Mouse (Mus musculus): ENCODE results near the gene Pecam1. TPM values are rescaled to one million over a fixed set of nuclear protein-coding genes. Genes with fewer than 3 reads are reported as not detected.

Pecam1 gene
- polyA plus RNA-seq, 1 experiment: 0.15 TPM

- Histone ChIP-seq H3K36me3 (ENCODE audit: control insufficient read depth, insufficient read depth) (peaks cover 77% of the 10 kb centered on the region), H3ac (ENCODE audit: control insufficient read depth, insufficient read length, low read depth) (no peak overlapping the region), H3K79me3 (ENCODE audit: low read depth) (peaks cover 11% of the 10 kb centered on the region), H3K27me3 (ENCODE audit: control insufficient read depth, insufficient read depth, insufficient read length) (no peaks in the 10 kb centered on the region), H3K4me3 (ENCODE audit: insufficient read depth, poor library complexity, severe bottlenecking) (no peak overlapping the region), H3K79me2 (ENCODE audit: control insufficient read depth, insufficient read depth) (peaks cover 41% of the 10 kb centered on the region)
- TF ChIP-seq CEBPB (IDR thresholded peaks at IDR 0.05; ENCODE audit: low read depth) (no peak), CTCF (IDR thresholded peaks at IDR 0.05; ENCODE audit: control insufficient read depth, insufficient read depth, insufficient read length) (no peak), MAX (IDR thresholded peaks at IDR 0.05) (no peak), FOSL1 (IDR thresholded peaks at IDR 0.05; ENCODE audit: insufficient read depth, low read length, poor library complexity, severe bottlenecking) (no peak), USF1 (IDR thresholded peaks at IDR 0.05; ENCODE audit: low read depth) (no peak), MYOG (IDR thresholded peaks at IDR 0.05; ENCODE audit: control insufficient read depth, extremely low read depth, insufficient read length) (no peak), MYOD1 (IDR thresholded peaks at IDR 0.05; ENCODE audit: control insufficient read depth, insufficient read length, low read depth) (no peak)
These were observed 27.0 kb upstream of the Pecam1 start for GRCm38 (mm10) chr11:106777395-106777794.

- H3K79me3 ChIP-seq (ENCODE audit: low read depth): peaks cover 11% of the 10 kb centered on the region
- no peak overlapping the region for H3K4me3 ChIP-seq (ENCODE audit: insufficient read depth, poor library complexity, severe bottlenecking)
- H3ac ChIP-seq (ENCODE audit: control insufficient read depth, insufficient read length, low read depth): no peak overlapping the region
- H3K36me3 ChIP-seq (ENCODE audit: control insufficient read depth, insufficient read depth): peaks cover 77% of the 10 kb centered on the region
- peak; percentile 69 for TF ChIP-seq CEBPB (IDR thresholded peaks at IDR 0.05; ENCODE audit: low read depth)
- TF ChIP-seq USF1 (IDR thresholded peaks at IDR 0.05; ENCODE audit: low read depth): no peak
- no peak for TF ChIP-seq MYOD1 (IDR thresholded peaks at IDR 0.05; ENCODE audit: control insufficient read depth, insufficient read length, low read depth)
- no peaks in the 10 kb centered on the region for H3K27me3 ChIP-seq (ENCODE audit: control insufficient read depth, insufficient read depth, insufficient read length)
- peaks cover 36% of the 10 kb centered on the region for H3K79me2 ChIP-seq (ENCODE audit: control insufficient read depth, insufficient read depth)
These were observed 26.5 kb upstream of the Pecam1 start for GRCm38 (mm10) chr11:106776960-106777359.

- peaks cover 19% of the 10 kb centered on the region for H3K79me2 ChIP-seq (ENCODE audit: control insufficient read depth, insufficient read depth)
- TF ChIP-seq FOSL1 (IDR thresholded peaks at IDR 0.05; ENCODE audit: insufficient read depth, low read length, poor library complexity, severe bottlenecking) (no peak), MAX (IDR thresholded peaks at IDR 0.05) (no peak), USF1 (IDR thresholded peaks at IDR 0.05; ENCODE audit: low read depth) (no peak), CEBPB (IDR thresholded peaks at IDR 0.05; ENCODE audit: low read depth) (no peak), MYOD1 (IDR thresholded peaks at IDR 0.05; ENCODE audit: control insufficient read depth, insufficient read length, low read depth) (no peak)
- peaks cover 6% of the 10 kb centered on the region for H3K79me3 ChIP-seq (ENCODE audit: low read depth)
- H3ac ChIP-seq (ENCODE audit: control insufficient read depth, insufficient read length, low read depth): no peak overlapping the region
- peaks cover 89% of the 10 kb centered on the region for H3K36me3 ChIP-seq (ENCODE audit: control insufficient read depth, insufficient read depth)
- H3K27me3 ChIP-seq (ENCODE audit: control insufficient read depth, insufficient read depth, insufficient read length): no peaks in the 10 kb centered on the region
- H3K4me3 ChIP-seq (ENCODE audit: insufficient read depth, poor library complexity, severe bottlenecking): no peak overlapping the region
These were observed 22.6 kb upstream of the Pecam1 start for GRCm38 (mm10) chr11:106773061-106773460.

- no peak overlapping the region for H3K4me3 ChIP-seq (ENCODE audit: insufficient read depth, poor library complexity, severe bottlenecking)
- no peaks in the 10 kb centered on the region for H3K79me3 ChIP-seq (ENCODE audit: low read depth)
- H3K79me2 ChIP-seq (ENCODE audit: control insufficient read depth, insufficient read depth): no peaks in the 10 kb centered on the region
- peaks cover 92% of the 10 kb centered on the region for H3K36me3 ChIP-seq (ENCODE audit: control insufficient read depth, insufficient read depth)
- no peaks in the 10 kb centered on the region for H3K27me3 ChIP-seq (ENCODE audit: control insufficient read depth, insufficient read depth, insufficient read length)
- H3ac ChIP-seq (ENCODE audit: control insufficient read depth, insufficient read length, low read depth): no peak overlapping the region
- TF ChIP-seq CEBPB (IDR thresholded peaks at IDR 0.05; ENCODE audit: low read depth) (no peak), CTCF (IDR thresholded peaks at IDR 0.05; ENCODE audit: control insufficient read depth, insufficient read depth, insufficient read length) (no peak), FOSL1 (IDR thresholded peaks at IDR 0.05; ENCODE audit: insufficient read depth, low read length, poor library complexity, severe bottlenecking) (no peak), USF1 (IDR thresholded peaks at IDR 0.05; ENCODE audit: low read depth) (no peak)
These were observed 20.0 kb upstream of the Pecam1 start for GRCm38 (mm10) chr11:106770195-106770974.

GRCm38 (mm10) chr11:106767516-106767915 lies 17.1 kb upstream of the Pecam1 start:
- Histone ChIP-seq H3K79me3 (ENCODE audit: low read depth) (no peaks in the 10 kb centered on the region), H3K36me3 (ENCODE audit: control insufficient read depth, insufficient read depth) (peaks cover 76% of the 10 kb centered on the region), H3ac (ENCODE audit: control insufficient read depth, insufficient read length, low read depth) (no peak overlapping the region), H3K4me3 (ENCODE audit: insufficient read depth, poor library complexity, severe bottlenecking) (no peak overlapping the region), H3K79me2 (ENCODE audit: control insufficient read depth, insufficient read depth) (no peaks in the 10 kb centered on the region), H3K27me3 (ENCODE audit: control insufficient read depth, insufficient read depth, insufficient read length) (no peaks in the 10 kb centered on the region)
- TF ChIP-seq MYOD1 (IDR thresholded peaks at IDR 0.05; ENCODE audit: control insufficient read depth, insufficient read length, low read depth): no peak
- no peak for TF ChIP-seq FOSL1 (IDR thresholded peaks at IDR 0.05; ENCODE audit: insufficient read depth, low read length, poor library complexity, severe bottlenecking)
- no peak for TF ChIP-seq MAX (IDR thresholded peaks at IDR 0.05)
- no peak for TF ChIP-seq MYOG (IDR thresholded peaks at IDR 0.05; ENCODE audit: control insufficient read depth, extremely low read depth, insufficient read length)
- TF ChIP-seq CEBPB (IDR thresholded peaks at IDR 0.05; ENCODE audit: low read depth): no peak
- TF ChIP-seq USF1 (IDR thresholded peaks at IDR 0.05; ENCODE audit: low read depth): no peak
- TF ChIP-seq CTCF (IDR thresholded peaks at IDR 0.05; ENCODE audit: control insufficient read depth, insufficient read depth, insufficient read length): no peak

GRCm38 (mm10) chr11:106766611-106767162 lies 16.3 kb upstream of the Pecam1 start:
- Histone ChIP-seq H3ac (ENCODE audit: control insufficient read depth, insufficient read length, low read depth) (no peak overlapping the region), H3K27me3 (ENCODE audit: control insufficient read depth, insufficient read depth, insufficient read length) (no peaks in the 10 kb centered on the region), H3K79me3 (ENCODE audit: low read depth) (no peaks in the 10 kb centered on the region), H3K36me3 (ENCODE audit: control insufficient read depth, insufficient read depth) (peaks cover 67% of the 10 kb centered on the region), H3K4me3 (ENCODE audit: insufficient read depth, poor library complexity, severe bottlenecking) (no peak overlapping the region), H3K79me2 (ENCODE audit: control insufficient read depth, insufficient read depth) (no peaks in the 10 kb centered on the region)
- TF ChIP-seq CEBPB (IDR thresholded peaks at IDR 0.05; ENCODE audit: low read depth): no peak
- no peak for TF ChIP-seq CTCF (IDR thresholded peaks at IDR 0.05; ENCODE audit: control insufficient read depth, insufficient read depth, insufficient read length)
- no peak for TF ChIP-seq MYOG (IDR thresholded peaks at IDR 0.05; ENCODE audit: control insufficient read depth, extremely low read depth, insufficient read length)
- no peak for TF ChIP-seq USF1 (IDR thresholded peaks at IDR 0.05; ENCODE audit: low read depth)
- TF ChIP-seq MAX (IDR thresholded peaks at IDR 0.05): no peak
- no peak for TF ChIP-seq FOSL1 (IDR thresholded peaks at IDR 0.05; ENCODE audit: insufficient read depth, low read length, poor library complexity, severe bottlenecking)
- no peak for TF ChIP-seq MYOD1 (IDR thresholded peaks at IDR 0.05; ENCODE audit: control insufficient read depth, insufficient read length, low read depth)

All from C2C12 (cell line).